Mouse (Mus musculus) hindbrain, embryonic 15.5 days (tissue): ENCODE results near the gene Rps16. TPM values are rescaled to one million over a fixed set of nuclear protein-coding genes. Genes with fewer than 3 reads are reported as not detected.
A peak's percentile ranks its signal among the peaks of the same experiment; 100 is the strongest.

ENCODE experiments used
- ATAC-seq: fragments of 200-750 bp; cut with Nextera tagmentation; 2 replicates; pipeline ENCODE4 v1.8.0; 2017; ENCODE audit warnings: low read depth, moderate number of reproducible peaks, moderate TSS enrichment; ENCODE audit not compliant: low FRiP score
- H3K27ac ChIP-seq: fragments of 300-500 bp; sonication (generic); replicated peaks from 2 replicates; pipeline ENCODE4 v1.5.1; 2015; ENCODE audit warnings: mild to moderate bottlenecking, inconsistent platforms
- H3K27me3 ChIP-seq: fragments of 300-500 bp; sonication (generic); 2 replicates; pipeline ENCODE4 v1.6.1; 2015; ENCODE audit warnings: control low read depth, inconsistent platforms
- H3K36me3 ChIP-seq: fragments of 300-500 bp; sonication (generic); 2 replicates; pipeline ENCODE4 v1.6.1; 2015; ENCODE audit warnings: control low read depth, inconsistent platforms
- H3K4me1 ChIP-seq: fragments of 300-500 bp; sonication (generic); replicated peaks from 2 replicates; pipeline ENCODE4 v1.6.1; 2015; ENCODE audit warnings: control low read depth, inconsistent platforms
- H3K4me2 ChIP-seq: fragments of 300-500 bp; sonication (generic); 2 replicates; pipeline ENCODE4 v1.6.1; 2015; ENCODE audit warnings: moderate library complexity, mild to moderate bottlenecking, inconsistent platforms
- H3K4me3 ChIP-seq: fragments of 300-500 bp; sonication (generic); 2 replicates; pipeline ENCODE4 v1.5.1; 2015; ENCODE audit warnings: mild to moderate bottlenecking, inconsistent platforms
- H3K9ac ChIP-seq: fragments of 300-500 bp; sonication (generic); 2 replicates; pipeline ENCODE4 v1.6.1; 2015; ENCODE audit warnings: inconsistent platforms
- H3K9me3 ChIP-seq: fragments of 300-500 bp; sonication (generic); 2 replicates; pipeline ENCODE4 v1.6.1; 2016; ENCODE audit warnings: control low read depth, inconsistent platforms
- WGBS: fragments of 180-500 bp; shearing (Covaris S2); methylation state at CpG from one replicate; pipeline ENCODE4 v1.1.7; 2015; 5-methylcytosine and 5-hydroxymethylcytosine counted together
- polyA plus RNA-seq: library from polyadenylated mRNA; unstranded; fragments of >200 nt; fragmentation: Nextera tagmentation; extraction: Ambion mirVana; gene quantifications from 2 replicates; pipeline ENCODE4 v1.2.1, GENCODE M21; 2015

The Rps16 gene
- polyA plus RNA-seq, 1 experiment from 2014 or later: 444 TPM

- no peaks in the 10 kb centered on the region for H3K9me3 ChIP-seq
- WGBS: 91% methylated on average over 16 of the region's 16 CpGs
- 0 out of 2 replicates have a peak, but pooled peaks cover 3% of the 10 kb centered on the region for H3K36me3 ChIP-seq
- H3K9ac ChIP-seq: no peak overlapping the region
- no peak overlapping the region for H3K4me3 ChIP-seq
- H3K27ac ChIP-seq: no peak overlapping the region
- no peaks in the 10 kb centered on the region for H3K27me3 ChIP-seq
- no peak for ATAC-seq
- H3K4me2 ChIP-seq: no peak overlapping the region
- peaks cover 21% of the 10 kb centered on the region for H3K4me1 ChIP-seq
These were observed 17.9 kb downstream of the Rps16 start for GRCm38 (mm10) chr7:28368276-28368920.

DNA sequence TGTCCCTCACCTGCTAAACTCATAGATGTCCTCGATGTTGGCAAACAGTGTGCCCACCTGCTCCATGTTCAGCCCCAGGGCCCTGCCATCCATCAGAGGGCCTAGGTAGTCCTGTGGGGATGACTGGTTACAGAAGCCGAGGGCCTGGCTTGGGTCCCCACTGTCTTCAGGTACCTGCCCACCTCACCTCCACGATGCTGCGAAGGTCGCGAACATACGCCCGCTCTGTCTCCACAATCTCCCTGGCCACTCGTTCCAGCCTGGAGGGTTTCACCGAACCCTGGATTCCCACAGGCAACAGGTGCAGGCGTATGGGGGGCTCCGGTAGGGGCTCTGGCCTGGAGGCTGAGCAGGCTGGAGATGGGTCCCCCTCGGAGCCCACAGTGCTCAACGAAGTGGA is 19.6 kb downstream of the Rps16 start:
- Histone ChIP-seq H3K4me2 (peak overlapping the region; percentile 91), H3K27ac (no peak overlapping the region), H3K4me3 (peak overlapping the region; percentile 83; the same call in 1 of the 2 replicates), H3K9ac (no peak overlapping the region), H3K9me3 (no peaks in the 10 kb centered on the region), H3K27me3 (no peaks in the 10 kb centered on the region), H3K36me3 (0 out of 2 replicates have a peak, but pooled peaks cover 3% of the 10 kb centered on the region), H3K4me1 (peaks cover 22% of the 10 kb centered on the region)
- 93% methylated on average over 14 of the region's 14 CpGs for WGBS
- ATAC-seq: no peak

DNA sequence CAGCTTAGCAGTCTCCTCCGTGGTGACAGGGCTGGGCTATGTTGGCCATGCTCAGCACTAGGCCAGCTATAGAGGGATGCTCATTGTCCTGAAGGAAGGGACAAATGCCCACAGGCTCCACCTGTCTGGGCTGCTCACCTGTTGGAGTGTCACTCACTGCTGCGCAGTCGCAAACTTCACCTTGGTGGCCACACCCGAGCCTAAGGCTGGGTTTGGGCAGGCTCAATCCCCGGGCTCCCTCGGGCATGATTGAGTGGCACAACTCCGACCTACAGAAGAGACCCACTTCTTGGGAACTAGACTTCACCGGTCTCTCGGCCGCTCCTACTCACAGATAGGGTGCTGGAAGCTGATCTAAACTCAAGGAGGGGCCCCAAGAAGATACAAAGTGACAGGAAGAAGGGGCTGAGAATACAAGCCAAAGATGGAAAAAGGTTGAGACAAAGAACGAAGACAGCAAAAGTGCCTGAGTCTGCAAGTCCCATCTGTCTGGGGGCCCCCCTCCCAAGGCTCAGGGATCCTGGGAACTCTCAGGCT is 20.6 kb downstream of the Rps16 start:
- Histone ChIP-seq H3K4me1 (peaks cover 31% of the 10 kb centered on the region), H3K4me3 (peak overlapping the region; percentile 83), H3K9ac (peak overlapping the region; percentile 75), H3K9me3 (no peaks in the 10 kb centered on the region), H3K36me3 (0 out of 2 replicates have a peak, but pooled peaks cover 3% of the 10 kb centered on the region), H3K27me3 (no peaks in the 10 kb centered on the region), H3K27ac (peak overlapping the region; percentile 92), H3K4me2 (peak overlapping the region; percentile 91)
- WGBS: 8% methylated on average over 11 of the region's 11 CpGs
- ATAC-seq: no peak

GRCm38 (mm10) chr7:28371514-28371989 is 21.1 kb downstream of the Rps16 start:
- H3K4me1 ChIP-seq: peaks cover 36% of the 10 kb centered on the region
- 0 out of 2 replicates have a peak, but pooled peaks cover 3% of the 10 kb centered on the region for H3K36me3 ChIP-seq
- H3K4me2 ChIP-seq: peak overlapping the region; percentile 91
- no peaks in the 10 kb centered on the region for H3K27me3 ChIP-seq
- ATAC-seq: no peak
- 1% methylated on average over 35 of the region's 43 CpGs for WGBS
- H3K27ac ChIP-seq: peak overlapping the region; percentile 92
- H3K4me3 ChIP-seq: peak overlapping the region; percentile 83
- H3K9me3 ChIP-seq: no peaks in the 10 kb centered on the region
- peak overlapping the region; percentile 75 for H3K9ac ChIP-seq

DNA sequence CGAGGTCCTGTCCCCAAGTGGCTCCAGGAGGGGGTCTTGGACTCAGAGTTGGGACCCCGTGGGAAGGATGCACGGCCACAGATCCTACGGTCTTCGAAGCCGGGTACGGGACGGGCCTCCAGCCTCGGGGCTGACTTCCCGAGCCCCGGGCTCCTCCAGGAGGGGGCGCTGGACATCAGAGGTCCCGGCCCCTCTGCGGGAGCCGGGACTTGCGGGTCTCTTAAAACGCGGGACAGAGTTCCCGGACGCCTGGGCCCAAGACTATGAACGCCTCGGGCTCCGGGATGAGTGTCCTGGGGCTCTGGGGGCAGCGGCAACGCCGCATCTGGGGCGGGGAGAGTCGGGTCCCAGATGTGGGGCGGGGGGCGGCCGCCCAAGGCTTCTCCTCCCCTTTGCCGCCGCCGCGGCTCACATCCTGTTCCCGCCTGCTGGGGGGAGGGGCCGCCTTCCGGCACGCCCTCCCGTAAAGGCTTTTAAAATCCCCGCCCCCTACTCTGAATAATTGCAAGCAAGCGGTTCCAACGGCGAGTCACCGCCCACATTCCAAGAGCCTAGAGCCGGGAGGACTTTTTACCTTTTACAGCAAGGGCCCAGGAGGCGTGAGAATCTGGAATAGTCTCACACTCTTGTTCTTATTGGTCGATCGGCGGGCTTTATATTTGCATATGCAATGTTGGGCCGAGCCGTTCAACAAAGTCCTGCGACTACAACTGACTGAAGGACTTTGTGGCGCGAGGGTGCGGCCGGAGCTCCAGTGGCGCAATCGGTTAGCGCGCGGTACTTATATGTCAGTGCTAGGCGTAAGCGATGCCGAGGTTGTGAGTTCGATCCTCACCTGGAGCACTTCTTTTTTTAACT is 22.0 kb downstream of the Rps16 start, which contains the start of gene Plekhg2:
TSS of gene Plekhg2 (minus strand) at position 349 of the 858 bp plus-strand sequence.
- Histone ChIP-seq H3K9me3 (no peaks in the 10 kb centered on the region), H3K36me3 (0 out of 2 replicates have a peak, but pooled peaks cover 3% of the 10 kb centered on the region), H3K4me2 (peak within 1 kb of the TSS; percentile 91), H3K4me1 (peaks cover 45% of the 10 kb centered on the region), H3K27ac (peak within 1 kb of the TSS; percentile 92), H3K4me3 (peak within 1 kb of the TSS; percentile 83), H3K27me3 (no peaks in the 10 kb centered on the region), H3K9ac (peak within 1 kb of the TSS; percentile 75)
- peak; percentile 87 for ATAC-seq
- under 1% methylated on average over 62 of the region's 66 CpGs for WGBS

DNA sequence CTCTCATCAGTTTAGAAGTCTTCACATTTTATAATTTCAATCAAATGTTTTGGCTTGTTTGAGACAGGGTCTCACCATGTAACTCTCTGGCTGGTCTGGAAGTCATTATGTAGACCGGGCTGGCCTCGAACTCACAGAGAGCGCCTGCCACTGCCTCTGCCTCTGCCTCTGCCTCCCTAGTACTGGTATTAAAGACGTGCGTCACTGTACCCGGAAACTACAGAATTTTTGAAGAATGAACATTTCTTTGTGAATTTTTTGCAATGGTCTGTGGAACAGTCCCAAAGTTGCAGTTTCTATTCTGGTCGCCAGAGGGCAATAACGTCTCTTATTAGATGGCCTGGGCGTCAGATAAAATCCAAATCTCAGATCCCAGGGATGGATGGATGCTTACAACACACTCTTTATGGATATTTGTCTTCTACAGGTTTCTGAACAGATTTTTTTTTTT is 22.7 kb downstream of the Rps16 start:
- Histone ChIP-seq H3K4me2 (peak overlapping the region; percentile 91), H3K36me3 (no peaks in the 10 kb centered on the region), H3K9me3 (no peaks in the 10 kb centered on the region), H3K27me3 (no peaks in the 10 kb centered on the region), H3K9ac (0 out of 2 replicates have a peak overlapping the region, but pooled peaks have one; percentile 75), H3K4me3 (peak overlapping the region; percentile 83), H3K4me1 (peaks cover 51% of the 10 kb centered on the region), H3K27ac (peak overlapping the region; percentile 92)
- 1% methylated on average over 9 of the region's 9 CpGs for WGBS
- peak; percentile 27 for ATAC-seq

DNA sequence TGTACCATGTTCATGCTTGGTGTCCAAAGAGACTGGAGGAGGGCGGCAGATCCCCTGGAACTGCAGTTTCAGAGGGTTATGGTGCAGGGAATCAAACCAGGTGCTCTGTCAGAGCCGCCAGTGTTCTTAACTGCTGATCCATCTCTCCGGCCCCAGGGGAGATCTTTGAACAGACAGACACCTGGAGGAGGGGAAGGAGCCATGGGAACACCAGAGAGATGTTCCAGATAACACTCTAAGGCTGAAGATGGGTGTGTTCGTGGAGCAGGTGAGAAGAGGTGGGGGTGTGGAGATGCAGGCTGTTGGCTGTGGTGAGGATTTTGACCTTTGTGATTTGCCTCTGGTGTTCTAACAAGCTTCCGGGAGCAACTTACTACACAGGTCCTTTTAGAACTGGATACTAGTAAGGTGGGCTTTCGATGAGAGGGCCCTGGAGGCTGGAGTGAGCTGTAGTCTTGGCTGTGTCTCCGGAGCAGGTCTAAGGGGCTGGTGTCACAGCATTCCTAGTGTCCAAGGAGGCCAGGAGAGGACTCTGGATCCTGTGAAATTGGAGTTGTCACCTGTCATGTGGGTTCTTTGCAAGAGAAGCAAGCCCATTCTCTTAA is 23.5 kb downstream of the Rps16 start:
- H3K4me1 ChIP-seq: peaks cover 56% of the 10 kb centered on the region
- 89% methylated on average over 7 of the region's 7 CpGs for WGBS

DNA sequence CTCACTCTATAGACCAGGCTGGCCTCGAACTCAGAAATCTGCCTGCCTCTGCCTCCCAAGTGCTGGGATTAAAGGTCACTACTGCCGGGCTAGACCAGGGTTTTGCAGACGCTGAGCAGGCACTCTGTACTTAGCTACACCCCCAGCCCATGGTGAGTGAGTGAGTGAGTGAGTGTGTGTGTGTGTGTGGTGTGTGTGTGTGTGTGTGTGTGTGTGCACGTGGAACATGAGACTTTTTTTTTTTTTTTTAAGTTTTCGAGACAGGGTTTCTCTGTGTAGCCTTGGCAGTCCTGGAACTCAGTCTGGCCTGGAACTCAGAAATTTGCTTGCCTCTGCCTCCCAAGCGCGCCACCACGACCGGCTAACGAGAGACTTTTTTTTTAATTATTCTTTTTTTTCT is 24.2 kb downstream of the Rps16 start:
- Histone ChIP-seq H3K4me1 (peaks cover 61% of the 10 kb centered on the region), H3K27me3 (no peaks in the 10 kb centered on the region), H3K4me3 (no peak overlapping the region), H3K4me2 (no peak overlapping the region), H3K9ac (no peak overlapping the region), H3K27ac (peak overlapping the region; percentile 86; the same call in 1 of the 2 replicates), H3K9me3 (no peaks in the 10 kb centered on the region), H3K36me3 (no peaks in the 10 kb centered on the region)
- 81% methylated on average over 10 of the region's 10 CpGs for WGBS
- no peak for ATAC-seq

More for the DNA sequence above, 23.5 kb downstream of the Rps16 start:
- no peak for ATAC-seq
- Histone ChIP-seq H3K27me3 (no peaks in the 10 kb centered on the region), H3K9ac (no peak overlapping the region), H3K27ac (peak overlapping the region; percentile 92; the same call in 1 of the 2 replicates), H3K9me3 (no peaks in the 10 kb centered on the region), H3K4me2 (no peak overlapping the region), H3K4me3 (no peak overlapping the region), H3K36me3 (no peaks in the 10 kb centered on the region)

DNA sequence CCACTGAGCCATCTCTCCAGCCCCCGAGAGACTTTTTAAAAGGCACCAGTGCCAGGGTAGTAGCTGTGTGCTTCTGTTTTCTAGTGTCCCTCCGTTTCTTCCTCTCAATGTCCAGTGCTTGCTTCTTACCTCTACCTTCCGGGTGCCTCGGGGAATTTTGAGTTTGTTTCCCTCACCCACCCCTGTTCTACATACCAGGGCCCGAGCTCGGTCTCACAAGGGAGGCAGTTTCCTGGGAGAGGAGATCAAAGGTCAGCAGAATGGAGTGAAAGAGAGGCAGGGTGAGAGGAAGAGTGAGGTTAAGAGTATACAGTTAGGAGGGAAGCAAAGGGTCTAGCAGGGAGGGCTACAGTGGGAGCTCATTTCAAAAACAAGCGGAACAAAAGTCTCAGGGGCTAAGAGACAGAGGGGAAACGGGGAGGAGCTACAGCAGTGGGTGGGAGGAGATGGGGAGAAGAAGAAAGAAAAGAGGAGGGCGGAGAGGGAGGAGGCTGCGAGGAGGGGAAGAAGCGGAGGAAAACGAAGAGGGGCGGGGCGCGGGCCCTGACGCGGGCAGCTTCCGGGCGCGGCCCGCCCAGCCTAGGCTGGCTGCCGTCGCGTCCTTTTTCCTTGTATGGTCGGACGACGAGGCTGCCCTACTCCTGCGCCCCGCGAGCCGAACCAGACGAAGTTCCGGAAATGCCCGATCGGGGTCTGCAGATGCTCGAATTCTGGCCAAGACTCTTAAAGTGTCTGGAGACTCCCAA is 24.9 kb downstream of the Rps16 start:
- Histone ChIP-seq H3K4me3 (peak overlapping the region; percentile 44), H3K4me2 (peak overlapping the region; percentile 73), H3K36me3 (no peaks in the 10 kb centered on the region), H3K27ac (peak overlapping the region; percentile 86), H3K4me1 (peaks cover 54% of the 10 kb centered on the region), H3K9me3 (no peaks in the 10 kb centered on the region), H3K9ac (peak overlapping the region; percentile 56), H3K27me3 (no peaks in the 10 kb centered on the region)
- WGBS: under 1% methylated on average over 36 of the region's 36 CpGs
- peak; percentile 10 for ATAC-seq

GRCm38 (mm10) chr7:28376011-28376771 is 25.7 kb downstream of the Rps16 start:
- H3K27me3 ChIP-seq: no peaks in the 10 kb centered on the region
- peak overlapping the region; percentile 86 for H3K27ac ChIP-seq
- peak overlapping the region; percentile 44 for H3K4me3 ChIP-seq
- 5% methylated on average over 30 of the region's 30 CpGs for WGBS
- no peaks in the 10 kb centered on the region for H3K36me3 ChIP-seq
- no peaks in the 10 kb centered on the region for H3K9me3 ChIP-seq
- H3K9ac ChIP-seq: peak overlapping the region; percentile 56
- H3K4me1 ChIP-seq: peaks cover 50% of the 10 kb centered on the region
- peak overlapping the region; percentile 73 for H3K4me2 ChIP-seq
- ATAC-seq: no peak
